Comparison of ENCODE assay signal across 31 mouse cellular contexts in the genomic region with DNA sequence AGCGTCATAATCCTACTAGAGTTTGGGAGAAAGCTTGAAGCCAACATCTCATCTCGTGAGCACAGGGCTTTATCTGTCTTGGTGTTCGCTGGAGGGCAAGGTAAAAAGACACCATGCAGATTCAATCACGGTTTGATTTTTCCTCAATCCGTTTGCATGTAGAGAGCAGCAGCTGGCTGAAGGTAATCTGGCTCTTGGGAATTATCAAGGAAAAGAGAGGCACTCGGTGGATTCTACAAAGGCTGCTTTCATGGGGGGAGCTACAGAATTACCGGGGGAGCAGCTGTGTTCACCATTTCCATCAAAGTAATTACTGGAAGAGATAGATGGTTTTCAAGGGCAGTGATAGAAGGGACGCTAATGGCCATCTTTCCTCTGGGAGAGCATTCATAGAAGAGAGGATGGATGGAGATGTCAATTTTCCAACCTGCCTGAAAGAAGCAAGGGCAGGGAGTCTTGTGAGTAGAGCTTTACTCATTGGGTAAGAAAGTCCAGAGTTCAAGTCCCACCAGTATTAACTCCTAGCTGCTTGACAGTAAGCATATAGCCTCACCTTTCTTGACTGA.
DNase-seq lines count a peak whose midpoint lies in the region; ATAC-seq lines count a peak whose summit lies in the region.
"Had no signal": no experiment of that assay in that cellular context is flagged by ENCODE, and none has a peak within 500 bp of the region (broad histone marks: within the 10 kb centered on the region; RNA-seq: fewer than 3 reads in every experiment).

No protein-coding gene starts in this region.

- H3K4me1 ChIP-seq in hindbrain, embryonic 12.5 days = peaks cover 21% of the 10 kb centered on the region
- H3K4me1 ChIP-seq in hindbrain, embryonic 14.5 days (replicated peaks; ENCODE audit: control insufficient read depth, insufficient read depth, low read length) = peaks cover 9% of the 10 kb centered on the region; the same call in 1 of the 2 replicates
- H3K4me1 ChIP-seq in liver, embryonic 11.5 days (replicated peaks; ENCODE audit: control insufficient read depth, insufficient read depth, low read length) = no peaks in the 10 kb centered on the region; the same call in 1 of the 2 replicates
- H3K4me1 ChIP-seq: limb, embryonic 15.5 days had no signal

- no peak overlapping the region for H3K9ac ChIP-seq in hindbrain, embryonic 12.5 days
- H3K9ac ChIP-seq in hindbrain, embryonic 14.5 days = no peak overlapping the region
- no peak overlapping the region for H3K9ac ChIP-seq in liver, embryonic 11.5 days (ENCODE audit: low read depth, low read length)
- H3K9ac ChIP-seq: forebrain, embryonic 15.5 days; limb, embryonic 15.5 days; liver, embryonic 14.5 days had no signal

- no peaks in the 10 kb centered on the region for H3K36me3 ChIP-seq in hindbrain, embryonic 12.5 days
- no peaks in the 10 kb centered on the region for H3K36me3 ChIP-seq in hindbrain, embryonic 14.5 days (replicated peaks; ENCODE audit: control insufficient read depth, insufficient read depth)
- no peaks in the 10 kb centered on the region for H3K36me3 ChIP-seq in liver, embryonic 11.5 days (ENCODE audit: control insufficient read depth, insufficient read depth, low read length)
- H3K36me3 ChIP-seq: forebrain, embryonic 15.5 days; G1E; limb, embryonic 10.5 days; limb, embryonic 15.5 days; midbrain, embryonic 10.5 days had no signal

- H3K27ac ChIP-seq in hindbrain, embryonic 12.5 days = peak overlapping the region; percentile 41; the same call in 1 of the 2 replicates
- no peak overlapping the region for H3K27ac ChIP-seq in hindbrain, embryonic 14.5 days
- no peak overlapping the region for H3K27ac ChIP-seq in liver, embryonic 11.5 days (ENCODE audit: low read depth, low read length)
- H3K27ac ChIP-seq: forebrain, embryonic 15.5 days; limb, embryonic 10.5 days; limb, embryonic 15.5 days; liver, embryonic 14.5 days; midbrain, embryonic 10.5 days; stomach, postnatal 0 days had no signal

- no peaks in the 10 kb centered on the region for H3K27me3 ChIP-seq in hindbrain, embryonic 12.5 days
- no peaks in the 10 kb centered on the region for H3K27me3 ChIP-seq in hindbrain, embryonic 14.5 days (ENCODE audit: control insufficient read depth, insufficient read depth, low read length)
- H3K27me3 ChIP-seq in liver, embryonic 11.5 days (replicated peaks; ENCODE audit: control insufficient read depth, insufficient read depth, low read length) = no peaks in the 10 kb centered on the region
- H3K27me3 ChIP-seq: forebrain, embryonic 15.5 days; limb, embryonic 15.5 days had no signal

- 39% methylated on average over 8 of the region's 8 CpGs for WGBS in hindbrain, embryonic 12.5 days
- WGBS in hindbrain, embryonic 14.5 days = 45% methylated on average over 8 of the region's 8 CpGs
- WGBS in liver, embryonic 11.5 days = 75% methylated on average over 8 of the region's 8 CpGs

- no peak overlapping the region for H3K4me2 ChIP-seq in hindbrain, embryonic 12.5 days (replicated peaks)
- no peak overlapping the region for H3K4me2 ChIP-seq in hindbrain, embryonic 14.5 days (replicated peaks)
- H3K4me2 ChIP-seq in liver, embryonic 11.5 days = no peak overlapping the region
- H3K4me2 ChIP-seq: forebrain, embryonic 15.5 days; heart, embryonic 11.5 days; limb, embryonic 15.5 days had no signal

- peak; percentile 25 for DNase-seq in embryo, embryonic 11 days
- DNase-seq in embryo, embryonic 9.5 days (ENCODE audit: extremely low spot score) = no peak
- DNase-seq in hindbrain, embryonic 14.5 days (ENCODE audit: low spot score) = no peak
- DNase-seq in retina, embryonic 14.5 days (ENCODE audit: low spot score) = peak; percentile 39
- no peak for DNase-seq in retina, postnatal 1 day
- DNase-seq in liver, embryonic 11.5 days (ENCODE audit: low spot score) = no peak
- DNase-seq: adrenal gland, adult 8-10 months; cerebellum, adult 8-10 months; cerebellum, postnatal 25 days; gastrocnemius, postnatal 25 days; heart, adult 18-20 months; heart, postnatal 36 days; kidney, adult 9 months; kidney, postnatal 10 days; layer of hippocampus, postnatal 36 days; lung, adult 2 months; lung, postnatal 10 days; right cerebral cortex, adult 18-20 months; spleen, adult 18-20 months; thymus, adult 18-20 months; thymus, postnatal 25 days had no signal

- ATAC-seq in hindbrain, embryonic 12.5 days (ENCODE audit: low FRiP score) = peak; percentile 65
- no peak for ATAC-seq in hindbrain, embryonic 14.5 days (ENCODE audit: low FRiP score)
- no peak for ATAC-seq in liver, embryonic 11.5 days (replicated peaks; ENCODE audit: low FRiP score)
- ATAC-seq: forebrain, embryonic 15.5 days; intestine, postnatal 0 days had no signal

- no peaks in the 10 kb centered on the region for H3K9me3 ChIP-seq in hindbrain, embryonic 12.5 days (replicated peaks)
- H3K9me3 ChIP-seq in hindbrain, embryonic 14.5 days (ENCODE audit: control insufficient read depth, low read length) = no peaks in the 10 kb centered on the region
- no peaks in the 10 kb centered on the region for H3K9me3 ChIP-seq in liver, embryonic 11.5 days (ENCODE audit: control insufficient read depth, low read length)
- H3K9me3 ChIP-seq: forebrain, embryonic 15.5 days; limb, embryonic 10.5 days; limb, embryonic 15.5 days; midbrain, embryonic 10.5 days had no signal

- H3K4me3 ChIP-seq in hindbrain, embryonic 12.5 days = no peak overlapping the region
- H3K4me3 ChIP-seq in hindbrain, embryonic 14.5 days (replicated peaks; ENCODE audit: low read length) = no peak overlapping the region
- H3K4me3 ChIP-seq in liver, embryonic 11.5 days (ENCODE audit: low read depth, low read length) = no peak overlapping the region
- H3K4me3 ChIP-seq: forebrain, embryonic 15.5 days; limb, embryonic 10.5 days; limb, embryonic 15.5 days; midbrain, embryonic 10.5 days had no signal

Comparison
In these comparisons a context has a peak if more than half of its experiments do, and no peak if none do; other contexts are left out.
1. DNase-seq: peak in embryo, embryonic 11 days (single experiment) and retina, embryonic 14.5 days (single experiment); none in embryo, embryonic 9.5 days (single experiment), hindbrain, embryonic 14.5 days (single experiment), retina, postnatal 1 day (single experiment) and liver, embryonic 11.5 days (single experiment).